Mouse (Mus musculus) testis, adult 10 weeks (tissue): ENCODE data around the gene Usp17le. TPM values are rescaled to one million over a fixed set of nuclear protein-coding genes. Genes with fewer than 3 reads are reported as not detected.

Source experiments
- polyA plus RNA-seq: library from polyadenylated mRNA; stranded (reverse); fragments of 350-450 nt; fragmentation: Illumina TruSeq; extraction: RNeasy Lipid Tissue Mini Kit (QIAGEN cat#74804); gene quantifications from one replicate; pipeline ENCODE4 v1.2.3, GENCODE M21; 2014; ENCODE audit warnings: low read depth, low replicate concordance

Usp17le gene
- polyA plus RNA-seq: not detected

DNA sequence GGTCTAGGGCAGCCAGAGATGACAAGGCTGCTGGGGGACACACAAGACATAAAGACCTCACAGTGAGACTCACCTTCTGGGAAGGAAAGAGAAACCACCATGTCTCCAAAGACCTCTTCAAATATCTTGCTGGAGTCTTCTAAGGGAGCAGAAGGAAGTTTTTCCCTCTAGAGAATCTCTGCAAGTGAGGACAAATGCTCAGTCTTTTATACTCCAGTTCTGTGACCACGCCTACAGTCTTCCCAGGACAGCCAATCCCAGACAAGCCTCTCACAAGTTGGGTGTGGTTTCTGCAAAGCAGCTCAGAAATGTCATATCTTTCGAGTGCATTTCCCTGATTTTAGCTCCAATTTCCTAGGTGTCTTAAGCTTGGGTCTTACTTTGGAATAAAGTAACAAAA is at the start of gene Usp17le:
Usp17le (minus strand) TSS at position 101 of the 400 bp plus-strand sequence.

Other genes starting within 250 kb of the Usp17le start
- gene Olfr651, start 227.3 kb downstream of the Usp17le start, polyA plus RNA-seq: not detected
- 0.20 TPM for gene Olfr652, start 216.6 kb downstream of the Usp17le start, polyA plus RNA-seq
- gene Olfr653, start 200.2 kb downstream of the Usp17le start, polyA plus RNA-seq: 0.15 TPM
- gene Olfr654, start 190.4 kb downstream of the Usp17le start, polyA plus RNA-seq: 1.2 TPM
- gene Olfr655, start 175.7 kb downstream of the Usp17le start, polyA plus RNA-seq: not detected
- 0.04 TPM for gene Olfr656, start 163.5 kb downstream of the Usp17le start, polyA plus RNA-seq
- gene Olfr657, start 152.7 kb downstream of the Usp17le start, polyA plus RNA-seq: not detected
- not detected for gene Olfr658, start 130.2 kb downstream of the Usp17le start, polyA plus RNA-seq
- gene Olfr659, start 110.7 kb downstream of the Usp17le start, polyA plus RNA-seq: not detected
- not detected for gene Olfr661, start 91.0 kb downstream of the Usp17le start, polyA plus RNA-seq
- gene Usp17lb, start 65.1 kb upstream of the Usp17le start, polyA plus RNA-seq: not detected
- not detected for gene Usp17la, start 79.5 kb upstream of the Usp17le start, polyA plus RNA-seq
- not detected for gene Olfr665, start 100.6 kb upstream of the Usp17le start, polyA plus RNA-seq
- gene Olfr666, start 118.5 kb upstream of the Usp17le start, polyA plus RNA-seq: not detected
- not detected for gene Olfr667, start 144.0 kb upstream of the Usp17le start, polyA plus RNA-seq
- gene Olfr668, start 150.6 kb upstream of the Usp17le start, polyA plus RNA-seq: not detected
- not detected for gene Olfr669, start 156.8 kb upstream of the Usp17le start, polyA plus RNA-seq
- not detected for gene Olfr670, start 185.2 kb upstream of the Usp17le start, polyA plus RNA-seq
- gene Olfr671, start 201.7 kb upstream of the Usp17le start, polyA plus RNA-seq: not detected
- not detected for gene Olfr672, start 224.6 kb upstream of the Usp17le start, polyA plus RNA-seq